Mouse (Mus musculus) thymus, adult 2 months (tissue): ENCODE data around the gene Bpifb9b.
"Not testable (repeated sequence)": the region's sequence is repeated elsewhere in the genome, so short reads cannot be mapped to it uniquely, and the experiment has no call there.

Experiments used
- CTCF ChIP-seq: fragments of 200-500 bp; IDR thresholded peaks from 2 replicates; pipeline ENCODE4 v1.5.1; 2012; ENCODE audit warnings: mild to moderate bottlenecking, control low read depth, low read length, moderate library complexity, borderline replicate concordance; ENCODE audit not compliant: control insufficient read depth, poor library complexity, insufficient read depth; ENCODE audit errors: extremely low read depth
- POLR2A ChIP-seq: fragments of 200-500 bp; IDR thresholded peaks from 2 replicates; pipeline ENCODE4 v1.6.1; 2012; ENCODE audit warnings: mild to moderate bottlenecking, low read length, control low read depth, moderate library complexity; ENCODE audit not compliant: control insufficient read depth, poor library complexity, insufficient read depth; ENCODE audit errors: extremely low read depth

DNA sequence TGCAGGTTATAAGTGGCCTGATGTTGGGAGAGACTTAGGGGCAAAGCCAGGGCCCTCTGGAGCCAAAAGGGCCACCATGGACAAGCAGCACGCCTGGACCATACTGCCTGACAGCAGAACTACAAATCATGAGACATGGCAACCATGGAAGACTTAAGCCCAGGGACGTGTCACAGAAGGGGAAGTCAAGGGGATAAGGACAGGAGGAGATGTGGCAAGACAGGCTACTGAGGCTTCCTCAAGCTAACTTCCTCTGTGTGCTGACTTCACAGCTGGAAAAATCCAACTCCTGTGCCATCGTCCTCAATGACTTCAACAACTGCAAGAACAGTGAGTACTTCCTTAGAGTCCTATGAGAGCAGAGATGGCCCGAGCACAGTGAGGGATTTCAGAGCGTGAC lies 6.7 kb downstream of the Bpifb9b start:
- not testable (repeated sequence) for TF ChIP-seq POLR2A, CTCF
